Mouse (Mus musculus) colon, adult 2 months (tissue): ENCODE measurements around the gene Scp2d1. TPM values are rescaled to one million over a fixed set of nuclear protein-coding genes. Genes with fewer than 3 reads are reported as not detected.

Source experiments
- polyA plus RNA-seq: library from polyadenylated mRNA; depleted of rRNA; stranded (reverse); fragments of >200 nt; gene quantifications from 2 replicates; pipeline ENCODE4 v1.2.3, GENCODE M21; 2012; rRNA removed

The Scp2d1 gene
- not detected in 2 replicates for polyA plus RNA-seq

DNA sequence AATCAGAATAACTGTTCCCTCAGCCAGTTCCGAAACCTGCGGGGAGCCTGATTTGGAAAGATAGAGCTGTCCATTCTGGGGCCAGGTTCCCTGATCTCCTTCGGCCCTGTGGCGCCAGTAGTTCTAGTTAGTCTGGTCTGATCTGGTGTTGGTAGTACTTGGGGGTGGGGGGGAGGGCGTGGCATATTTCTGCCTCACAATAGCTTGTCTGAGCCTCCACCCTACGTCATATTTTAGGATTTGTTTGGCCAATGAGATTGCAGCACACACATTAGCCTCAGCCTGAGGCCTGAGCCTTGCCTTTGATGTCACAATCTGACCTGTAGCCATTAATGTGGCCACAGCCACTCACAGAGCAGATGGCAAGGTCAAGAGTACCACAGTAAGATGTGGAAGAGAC is at the start of gene Scp2d1:
Gene Scp2d1 (plus strand): TSS at position 301 of the 400 bp plus-strand sequence.

Other genes with a start within 250 kb of the Scp2d1 start
- gene Smim26, start 229.6 kb upstream of the Scp2d1 start, polyA plus RNA-seq, result 1.7 and 1.8 TPM in 2 replicates
- gene Dtd1, start 223.8 kb upstream of the Scp2d1 start, polyA plus RNA-seq, result 6.0 and 6.2 TPM in 2 replicates